Mouse (Mus musculus) heart, embryonic 11.5 days (tissue): ENCODE results near the gene Irs2. TPM values are rescaled to one million over a fixed set of nuclear protein-coding genes. Genes with fewer than 3 reads are reported as not detected.

Experiments
- ATAC-seq: fragments of 200-750 bp; cut with Nextera tagmentation; replicated peaks from 2 replicates; pipeline ENCODE4 v1.8.0; 2017; ENCODE audit warnings: moderate library complexity; ENCODE audit not compliant: insufficient number of reproducible peaks, low FRiP score, low TSS enrichment
- H3K27ac ChIP-seq: fragments of 300-500 bp; sonication (generic); 2 replicates; pipeline ENCODE4 v1.5.1; 2014; ENCODE audit warnings: mild to moderate bottlenecking, low read depth, low read length
- H3K27me3 ChIP-seq: fragments of 300-500 bp; sonication (generic); 2 replicates; pipeline ENCODE4 v1.6.1; 2014; ENCODE audit warnings: mild to moderate bottlenecking, low read length, mixed read lengths; ENCODE audit not compliant: control insufficient read depth, insufficient read depth
- H3K36me3 ChIP-seq: fragments of 300-500 bp; sonication (generic); 2 replicates; pipeline ENCODE4 v1.6.1; 2014; ENCODE audit warnings: mild to moderate bottlenecking, low read length, moderate library complexity, mixed read lengths; ENCODE audit not compliant: control insufficient read depth, insufficient read depth
- H3K4me1 ChIP-seq: fragments of 300-500 bp; sonication (generic); 2 replicates; pipeline ENCODE4 v1.6.1; 2014; ENCODE audit warnings: low read length; ENCODE audit not compliant: control insufficient read depth, insufficient read depth
- H3K4me2 ChIP-seq: fragments of 300-500 bp; sonication (generic); 2 replicates; pipeline ENCODE4 v1.6.1; 2014; ENCODE audit warnings: mild to moderate bottlenecking, moderate library complexity
- H3K4me3 ChIP-seq: fragments of 300-500 bp; sonication (generic); 2 replicates; pipeline ENCODE4 v1.5.1; 2014; ENCODE audit warnings: low read depth, low read length
- H3K9ac ChIP-seq: fragments of 300-500 bp; sonication (generic); 2 replicates; pipeline ENCODE4 v1.6.1; 2014; ENCODE audit warnings: mild to moderate bottlenecking, low read depth, low read length, moderate library complexity
- H3K9me3 ChIP-seq: fragments of 300-500 bp; sonication (generic); replicated peaks from 2 replicates; pipeline ENCODE4 v1.6.1; 2016; ENCODE audit warnings: low read length; ENCODE audit not compliant: control insufficient read depth
- WGBS: fragments of 180-500 bp; shearing (Covaris S2); extraction: QIAGEN DNeasy Blood & Tissue Kit; methylation state at CpG from one replicate; pipeline ENCODE4 v1.1.7; 2014; ENCODE audit not compliant: insufficient replicate concordance; 5-methylcytosine and 5-hydroxymethylcytosine counted together
- polyA plus RNA-seq: library from polyadenylated mRNA; unstranded; fragments of >200 nt; fragmentation: Nextera tagmentation; extraction: Ambion mirVana; gene quantifications from 2 replicates; pipeline ENCODE4 v1.2.1, GENCODE M21; 2014

The Irs2 gene
- polyA plus RNA-seq, 1 experiment from 2014 or later: 5.0 TPM

GRCm38 (mm10) chr8:10951567-10951966 lies 56.7 kb downstream of the Irs2 start:
- H3K27me3 ChIP-seq: no peaks in the 10 kb centered on the region
- H3K4me3 ChIP-seq: no peak overlapping the region
- ATAC-seq: no peak
- no peaks in the 10 kb centered on the region for H3K36me3 ChIP-seq
- no peak overlapping the region for H3K27ac ChIP-seq
- H3K9ac ChIP-seq: no peak overlapping the region
- H3K4me1 ChIP-seq: peaks cover 36% of the 10 kb centered on the region
- 69% methylated on average over 4 of the region's 4 CpGs for WGBS
- no peak overlapping the region for H3K4me2 ChIP-seq
- H3K9me3 ChIP-seq: no peaks in the 10 kb centered on the region

GRCm38 (mm10) chr8:10945939-10946740 lies 62.1 kb downstream of the Irs2 start:
- H3K4me1 ChIP-seq: peaks cover 32% of the 10 kb centered on the region

DNA sequence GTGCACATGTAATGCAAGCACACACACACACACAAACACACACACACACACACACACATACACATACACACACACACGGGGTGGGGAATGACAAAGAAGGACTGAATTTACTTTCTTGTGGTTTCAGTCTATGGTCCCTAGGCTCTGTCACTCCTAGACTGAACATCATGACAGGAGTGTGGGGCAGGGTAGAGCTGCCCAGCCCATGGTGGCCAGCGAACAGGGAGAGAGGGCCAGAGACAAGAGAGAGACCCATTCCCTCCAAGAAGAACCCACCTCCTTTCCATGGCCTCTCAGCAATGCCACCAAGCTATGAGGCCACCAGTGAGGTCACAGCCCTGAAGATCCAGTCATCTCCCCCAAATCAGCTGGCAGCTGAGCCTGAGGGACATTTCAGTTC lies 62.8 kb downstream of the Irs2 start:
- WGBS: 60% methylated on average over 2 of the region's 2 CpGs
- Histone ChIP-seq H3K36me3 (no peaks in the 10 kb centered on the region), H3K27me3 (no peaks in the 10 kb centered on the region), H3K4me3 (no peak overlapping the region), H3K4me2 (peak overlapping the region; percentile 60), H3K27ac (peak overlapping the region; percentile 78), H3K9ac (no peak overlapping the region; the same call in 1 of the 2 replicates), H3K4me1 (peaks cover 32% of the 10 kb centered on the region), H3K9me3 (no peaks in the 10 kb centered on the region)
- ATAC-seq: no peak

More at GRCm38 (mm10) chr8:10945939-10946740, 62.1 kb downstream of the Irs2 start:
- Histone ChIP-seq H3K9me3 (no peaks in the 10 kb centered on the region), H3K4me3 (no peak overlapping the region), H3K27ac (peak overlapping the region; percentile 78), H3K36me3 (no peaks in the 10 kb centered on the region), H3K4me2 (peak overlapping the region; percentile 60), H3K9ac (peak overlapping the region; percentile 34; the same call in 1 of the 2 replicates), H3K27me3 (no peaks in the 10 kb centered on the region)
- WGBS: 8% methylated on average over 23 of the region's 23 CpGs
- ATAC-seq: peak; percentile 85

DNA sequence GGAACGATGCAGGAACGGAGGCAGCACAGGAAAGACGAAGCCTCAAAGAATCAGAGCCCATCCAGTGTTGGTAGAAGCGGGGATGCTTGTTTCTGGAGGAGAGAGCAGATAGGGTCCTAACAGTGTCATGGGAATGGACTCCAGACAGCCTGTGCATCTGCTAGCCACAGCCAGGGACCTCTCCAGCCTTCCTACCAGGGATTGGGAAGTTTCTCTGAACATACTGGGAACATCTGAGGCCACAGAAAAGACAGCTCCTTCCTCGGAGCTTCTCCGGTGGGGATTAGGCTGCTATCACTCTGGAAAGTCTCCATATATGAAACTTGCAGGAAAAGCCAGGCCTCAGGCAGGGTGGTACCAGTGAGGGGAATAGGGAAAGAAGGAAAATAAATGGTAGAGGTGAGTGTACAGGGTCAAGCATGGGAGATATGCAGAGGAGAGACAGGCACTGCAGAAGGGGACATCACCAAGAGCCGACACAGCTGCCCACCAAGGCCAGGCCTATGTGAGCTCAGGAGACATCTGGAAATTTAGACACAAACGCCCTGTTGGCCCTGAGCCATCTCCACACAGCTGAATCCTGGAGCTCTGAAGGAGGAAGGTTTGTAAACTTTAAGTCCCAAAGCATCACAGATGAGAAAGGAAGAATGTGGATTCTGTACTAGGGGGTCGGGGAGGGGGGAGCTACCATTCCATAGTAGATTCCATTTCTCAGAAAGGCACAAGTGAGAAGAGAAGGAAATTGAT lies 64.8 kb downstream of the Irs2 start:
- H3K27me3 ChIP-seq: no peaks in the 10 kb centered on the region
- no peak overlapping the region for H3K9ac ChIP-seq
- no peak for ATAC-seq
- H3K36me3 ChIP-seq: no peaks in the 10 kb centered on the region
- H3K27ac ChIP-seq: no peak overlapping the region
- H3K9me3 ChIP-seq: no peaks in the 10 kb centered on the region
- peaks cover 27% of the 10 kb centered on the region for H3K4me1 ChIP-seq
- no peak overlapping the region for H3K4me2 ChIP-seq
- 64% methylated on average over 9 of the region's 9 CpGs for WGBS
- no peak overlapping the region for H3K4me3 ChIP-seq

- H3K36me3 ChIP-seq: no peaks in the 10 kb centered on the region
- H3K9me3 ChIP-seq: no peaks in the 10 kb centered on the region
- H3K4me2 ChIP-seq: no peak overlapping the region
- H3K4me3 ChIP-seq: no peak overlapping the region
- no peak overlapping the region for H3K9ac ChIP-seq
- H3K27me3 ChIP-seq: no peaks in the 10 kb centered on the region
- 61% methylated on average over 6 of the region's 6 CpGs for WGBS
- no peak for ATAC-seq
- no peak overlapping the region for H3K27ac ChIP-seq
- peaks cover 4% of the 10 kb centered on the region; the same call in 1 of the 2 replicates for H3K4me1 ChIP-seq
Observed at GRCm38 (mm10) chr8:10939883-10940282, 68.4 kb downstream of the Irs2 start.

GRCm38 (mm10) chr8:10939210-10939782 lies 69.0 kb downstream of the Irs2 start:
- Histone ChIP-seq H3K4me2 (no peak overlapping the region), H3K27ac (no peak overlapping the region)
- WGBS: 69% methylated on average over 3 of the region's 3 CpGs

DNA sequence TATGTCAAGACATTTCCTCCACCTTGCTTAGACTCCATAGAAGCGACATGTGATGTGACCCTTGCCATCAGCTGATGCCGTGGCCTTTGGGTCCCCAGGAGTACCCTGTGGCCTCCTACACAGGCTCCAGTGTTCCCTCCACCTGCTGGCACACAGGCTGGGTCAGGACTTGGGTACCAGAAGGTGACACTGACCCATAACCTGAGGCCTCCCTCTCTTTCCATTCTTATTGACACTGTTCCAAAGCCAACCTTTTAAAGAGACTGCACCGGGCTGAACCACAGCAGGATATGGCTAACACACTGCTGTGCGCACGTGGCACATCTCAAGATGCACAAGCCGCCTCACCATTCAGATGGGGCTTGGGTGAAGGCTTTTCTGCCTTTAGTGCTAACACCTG lies 70.0 kb downstream of the Irs2 start:
- H3K4me3 ChIP-seq: no peak overlapping the region
- no peaks in the 10 kb centered on the region for H3K27me3 ChIP-seq
- no peak overlapping the region for H3K4me2 ChIP-seq
- H3K9me3 ChIP-seq: no peaks in the 10 kb centered on the region
- H3K27ac ChIP-seq: no peak overlapping the region
- H3K9ac ChIP-seq: no peak overlapping the region
- ATAC-seq: no peak
- 81% methylated on average over 6 of the region's 6 CpGs for WGBS
- H3K36me3 ChIP-seq: no peaks in the 10 kb centered on the region
- H3K4me1 ChIP-seq: peaks cover under 1% of the 10 kb centered on the region; the same call in 1 of the 2 replicates

More at GRCm38 (mm10) chr8:10939210-10939782, 69.0 kb downstream of the Irs2 start:
- H3K27me3 ChIP-seq: no peaks in the 10 kb centered on the region
- H3K9me3 ChIP-seq: no peaks in the 10 kb centered on the region
- H3K36me3 ChIP-seq: no peaks in the 10 kb centered on the region
- no peak overlapping the region for H3K9ac ChIP-seq
- peaks cover 4% of the 10 kb centered on the region; the same call in 1 of the 2 replicates for H3K4me1 ChIP-seq
- no peak for ATAC-seq
- no peak overlapping the region for H3K4me3 ChIP-seq

GRCm38 (mm10) chr8:10936646-10937045 lies 71.6 kb downstream of the Irs2 start:
- Histone ChIP-seq H3K36me3 (no peaks in the 10 kb centered on the region), H3K9ac (no peak overlapping the region), H3K9me3 (no peaks in the 10 kb centered on the region), H3K27me3 (no peaks in the 10 kb centered on the region), H3K4me3 (no peak overlapping the region), H3K4me2 (no peak overlapping the region), H3K4me1 (no peaks in the 10 kb centered on the region), H3K27ac (no peak overlapping the region)
- no peak for ATAC-seq
- WGBS: 77% methylated on average over 9 of the region's 9 CpGs
